Mouse (Mus musculus) stomach, embryonic 14.5 days (tissue): ENCODE measurements around the gene Itga9. TPM values are rescaled to one million over a fixed set of nuclear protein-coding genes. Genes with fewer than 3 reads are reported as not detected.

ENCODE experiments used
- ATAC-seq: fragments of 200-750 bp; cut with Nextera tagmentation; 2 replicates; pipeline ENCODE4 v1.8.0; 2017; ENCODE audit warnings: low read depth, moderate TSS enrichment; ENCODE audit not compliant: insufficient number of reproducible peaks, insufficient read depth, low FRiP score
- H3K27ac ChIP-seq: fragments of 300-500 bp; sonication (generic); 2 replicates; pipeline ENCODE4 v1.5.1; 2014; ENCODE audit warnings: mild to moderate bottlenecking, low read length, moderate library complexity, mixed read lengths
- H3K27me3 ChIP-seq: fragments of 300-500 bp; sonication (generic); 2 replicates; pipeline ENCODE4 v1.6.1; 2014; ENCODE audit warnings: low read length, control low read depth, mixed read lengths; ENCODE audit not compliant: control insufficient read depth, insufficient read depth
- H3K36me3 ChIP-seq: fragments of 300-500 bp; sonication (generic); 2 replicates; pipeline ENCODE4 v1.6.1; 2014; ENCODE audit warnings: mild to moderate bottlenecking, control low read depth, low read length, moderate library complexity, mixed read lengths; ENCODE audit not compliant: control insufficient read depth, insufficient read depth
- H3K4me1 ChIP-seq: fragments of 300-500 bp; sonication (generic); 2 replicates; pipeline ENCODE4 v1.6.1; 2014; ENCODE audit warnings: low read length, control low read depth, mixed read lengths; ENCODE audit not compliant: control insufficient read depth, insufficient read depth
- H3K4me2 ChIP-seq: fragments of 300-500 bp; sonication (generic); replicated peaks from 2 replicates; pipeline ENCODE4 v1.6.1; 2014; ENCODE audit warnings: low read depth, low read length, control low read depth
- H3K4me3 ChIP-seq: fragments of 300-500 bp; sonication (generic); 2 replicates; pipeline ENCODE4 v1.5.1; 2014; ENCODE audit warnings: low read depth, low read length, control low read depth
- H3K9ac ChIP-seq: fragments of 300-500 bp; sonication (generic); replicated peaks from 2 replicates; pipeline ENCODE4 v1.6.1; 2014; ENCODE audit warnings: low read depth, mild to moderate bottlenecking, control low read depth, low read length, moderate library complexity, mixed read lengths
- H3K9me3 ChIP-seq: fragments of 300-500 bp; sonication (generic); 2 replicates; pipeline ENCODE4 v1.6.1; 2016; ENCODE audit warnings: low read depth, low read length, control low read depth; ENCODE audit not compliant: control insufficient read depth
- WGBS: fragments of 180-500 bp; shearing (Covaris S2); extraction: QIAGEN DNeasy Blood & Tissue Kit; methylation state at CpG from one replicate; pipeline ENCODE4 v1.1.7; 2014; 5-methylcytosine and 5-hydroxymethylcytosine counted together
- polyA plus RNA-seq: library from polyadenylated mRNA; unstranded; fragments of >200 nt; fragmentation: Nextera tagmentation; extraction: Ambion mirVana; gene quantifications from 2 replicates; pipeline ENCODE4 v1.2.1, GENCODE M21; 2014

Gene Itga9
- polyA plus RNA-seq, 1 experiment from 2014 or later: 14.3 TPM

- 93% methylated on average over 11 of the region's 11 CpGs for WGBS
- Histone ChIP-seq H3K4me1 (no peaks in the 10 kb centered on the region), H3K9me3 (no peaks in the 10 kb centered on the region), H3K36me3 (no peaks in the 10 kb centered on the region), H3K4me3 (no peak overlapping the region), H3K27me3 (no peaks in the 10 kb centered on the region), H3K27ac (no peak overlapping the region), H3K4me2 (no peak overlapping the region), H3K9ac (no peak overlapping the region)
- no peak for ATAC-seq
Observed at GRCm38 (mm10) chr9:118802380-118802779, 195.9 kb downstream of the Itga9 start.

- H3K36me3 ChIP-seq: no peaks in the 10 kb centered on the region
- no peak overlapping the region for H3K4me2 ChIP-seq
- H3K9me3 ChIP-seq: no peaks in the 10 kb centered on the region
- no peaks in the 10 kb centered on the region for H3K4me1 ChIP-seq
- no peak overlapping the region for H3K4me3 ChIP-seq
- H3K27me3 ChIP-seq: no peaks in the 10 kb centered on the region
- WGBS: 86% methylated on average over 6 of the region's 6 CpGs
- no peak overlapping the region for H3K9ac ChIP-seq
- no peak for ATAC-seq
- H3K27ac ChIP-seq: no peak overlapping the region
Observed at GRCm38 (mm10) chr9:118805740-118806139, 199.2 kb downstream of the Itga9 start.

GRCm38 (mm10) chr9:118807669-118808068 is 201.2 kb downstream of the Itga9 start:
- Histone ChIP-seq H3K27ac (no peak overlapping the region), H3K27me3 (no peaks in the 10 kb centered on the region), H3K4me2 (no peak overlapping the region), H3K36me3 (no peaks in the 10 kb centered on the region; the same call in 1 of the 2 replicates), H3K4me3 (no peak overlapping the region), H3K9me3 (no peaks in the 10 kb centered on the region), H3K4me1 (no peaks in the 10 kb centered on the region), H3K9ac (no peak overlapping the region)
- WGBS: 93% methylated on average over 3 of the region's 3 CpGs
- no peak for ATAC-seq

- Histone ChIP-seq H3K4me2 (no peak overlapping the region), H3K9ac (no peak overlapping the region), H3K4me1 (peaks cover 6% of the 10 kb centered on the region; the same call in 1 of the 2 replicates), H3K4me3 (no peak overlapping the region), H3K27ac (no peak overlapping the region), H3K9me3 (no peaks in the 10 kb centered on the region), H3K27me3 (no peaks in the 10 kb centered on the region), H3K36me3 (no peaks in the 10 kb centered on the region; the same call in 1 of the 2 replicates)
- WGBS: 90% methylated on average over 7 of the region's 7 CpGs
- ATAC-seq: no peak
Observed at GRCm38 (mm10) chr9:118812221-118812620, 205.7 kb downstream of the Itga9 start.

GRCm38 (mm10) chr9:118813492-118813891 is 207.0 kb downstream of the Itga9 start:
- no peak overlapping the region for H3K4me2 ChIP-seq
- H3K9ac ChIP-seq: no peak overlapping the region
- WGBS: 91% methylated on average over 5 of the region's 5 CpGs
- H3K4me1 ChIP-seq: peaks cover 13% of the 10 kb centered on the region
- no peak overlapping the region for H3K4me3 ChIP-seq
- H3K27ac ChIP-seq: no peak overlapping the region
- ATAC-seq: no peak
- no peaks in the 10 kb centered on the region for H3K9me3 ChIP-seq
- H3K36me3 ChIP-seq: no peaks in the 10 kb centered on the region; the same call in 1 of the 2 replicates
- no peaks in the 10 kb centered on the region for H3K27me3 ChIP-seq

GRCm38 (mm10) chr9:118814056-118814455 is 207.6 kb downstream of the Itga9 start:
- no peak overlapping the region for H3K4me2 ChIP-seq
- H3K36me3 ChIP-seq: no peaks in the 10 kb centered on the region; the same call in 1 of the 2 replicates
- no peaks in the 10 kb centered on the region for H3K9me3 ChIP-seq
- H3K27me3 ChIP-seq: no peaks in the 10 kb centered on the region
- ATAC-seq: no peak
- peaks cover 13% of the 10 kb centered on the region for H3K4me1 ChIP-seq
- no peak overlapping the region for H3K4me3 ChIP-seq
- no peak overlapping the region for H3K9ac ChIP-seq
- H3K27ac ChIP-seq: no peak overlapping the region
- WGBS: 46% methylated on average over 16 of the region's 16 CpGs

- H3K9ac ChIP-seq: no peak overlapping the region
- no peak for ATAC-seq
- WGBS: 34% methylated on average over 8 of the region's 8 CpGs
- H3K9me3 ChIP-seq: no peaks in the 10 kb centered on the region
- no peak overlapping the region for H3K4me2 ChIP-seq
- no peaks in the 10 kb centered on the region; the same call in 1 of the 2 replicates for H3K36me3 ChIP-seq
- no peaks in the 10 kb centered on the region for H3K27me3 ChIP-seq
- no peak overlapping the region for H3K27ac ChIP-seq
- peaks cover 13% of the 10 kb centered on the region for H3K4me1 ChIP-seq
- H3K4me3 ChIP-seq: no peak overlapping the region
Observed at GRCm38 (mm10) chr9:118814461-118814860, 208.0 kb downstream of the Itga9 start.

GRCm38 (mm10) chr9:118815543-118815942 is 209.1 kb downstream of the Itga9 start:
- Histone ChIP-seq H3K36me3 (no peaks in the 10 kb centered on the region; the same call in 1 of the 2 replicates), H3K4me2 (no peak overlapping the region), H3K27me3 (no peaks in the 10 kb centered on the region), H3K9ac (no peak overlapping the region), H3K4me3 (no peak overlapping the region), H3K27ac (no peak overlapping the region), H3K9me3 (no peaks in the 10 kb centered on the region), H3K4me1 (peaks cover 13% of the 10 kb centered on the region)
- over 99% methylated on average over 8 of the region's 8 CpGs for WGBS
- ATAC-seq: no peak

- no peak for ATAC-seq
- Histone ChIP-seq H3K4me3 (no peak overlapping the region), H3K4me1 (peaks cover 18% of the 10 kb centered on the region), H3K9me3 (no peaks in the 10 kb centered on the region), H3K27me3 (no peaks in the 10 kb centered on the region), H3K4me2 (no peak overlapping the region), H3K27ac (no peak overlapping the region), H3K36me3 (no peaks in the 10 kb centered on the region), H3K9ac (no peak overlapping the region)
- 59% methylated on average over 3 of the region's 3 CpGs for WGBS
Observed at GRCm38 (mm10) chr9:118818508-118818907, 212.0 kb downstream of the Itga9 start.
